Mouse (Mus musculus) limb, embryonic 15.5 days (tissue): ENCODE data around the gene Slc25a53. TPM values are rescaled to one million over a fixed set of nuclear protein-coding genes. Genes with fewer than 3 reads are reported as not detected.

ENCODE experiments used
- ATAC-seq: fragments of 200-750 bp; cut with Nextera tagmentation; 2 replicates; pipeline ENCODE4 v1.8.0; 2017; ENCODE audit warnings: low read depth, moderate TSS enrichment; ENCODE audit not compliant: insufficient number of reproducible peaks, low FRiP score, low TSS enrichment
- H3K27ac ChIP-seq: fragments of 300-500 bp; sonication (generic); 2 replicates; pipeline ENCODE4 v1.5.1; 2015; ENCODE audit warnings: moderate library complexity, mild to moderate bottlenecking, inconsistent platforms
- H3K27me3 ChIP-seq: fragments of 300-500 bp; sonication (generic); 2 replicates; pipeline ENCODE4 v1.6.1; 2015; ENCODE audit warnings: inconsistent platforms
- H3K36me3 ChIP-seq: fragments of 300-500 bp; sonication (generic); 2 replicates; pipeline ENCODE4 v1.6.1; 2015; ENCODE audit warnings: inconsistent platforms
- H3K4me1 ChIP-seq: fragments of 300-500 bp; sonication (generic); 2 replicates; pipeline ENCODE4 v1.6.1; 2015; ENCODE audit warnings: inconsistent platforms
- H3K4me2 ChIP-seq: fragments of 300-500 bp; sonication (generic); 2 replicates; pipeline ENCODE4 v1.6.1; 2015; ENCODE audit warnings: mild to moderate bottlenecking, inconsistent platforms
- H3K4me3 ChIP-seq: fragments of 300-500 bp; sonication (generic); 2 replicates; pipeline ENCODE4 v1.5.1; 2015; ENCODE audit warnings: mild to moderate bottlenecking, inconsistent platforms
- H3K9ac ChIP-seq: fragments of 300-500 bp; sonication (generic); 2 replicates; pipeline ENCODE4 v1.6.1; 2015; ENCODE audit warnings: inconsistent platforms
- H3K9me3 ChIP-seq: fragments of 300-500 bp; sonication (generic); 2 replicates; pipeline ENCODE4 v1.6.1; 2016; ENCODE audit warnings: inconsistent platforms
- WGBS: fragments of 180-500 bp; shearing (Covaris S2); methylation state at CpG from one replicate; pipeline ENCODE4 v1.1.7; 2015; 5-methylcytosine and 5-hydroxymethylcytosine counted together
- polyA plus RNA-seq: library from polyadenylated mRNA; unstranded; fragments of >200 nt; fragmentation: Nextera tagmentation; extraction: Ambion mirVana; gene quantifications from 2 replicates; pipeline ENCODE4 v1.2.1, GENCODE M21; 2015

Gene Slc25a53
- polyA plus RNA-seq, result 9.8 and 11.2 TPM in 2 replicates

GRCm38 (mm10) chrX:137038000-137038483 is at the start of gene Slc25a53:
Gene Slc25a53 (minus strand): TSS chrX:137038302.
- H3K9ac ChIP-seq, result peak within 1 kb of the TSS; percentile 48; the same call in 1 of the 2 replicates
- H3K4me3 ChIP-seq, result peak within 1 kb of the TSS; percentile 52
- H3K4me1 ChIP-seq, result no peaks in the 10 kb centered on the region; the same call in 1 of the 2 replicates
- H3K9me3 ChIP-seq, result no peaks in the 10 kb centered on the region
- 19% methylated on average over 31 of the region's 31 CpGs for WGBS
- peak within 1 kb of the TSS; percentile 49 for H3K4me2 ChIP-seq
- peak; percentile 86 for ATAC-seq
- peak within 1 kb of the TSS; percentile 89 for H3K27ac ChIP-seq
- H3K27me3 ChIP-seq, result no peaks in the 10 kb centered on the region
- H3K36me3 ChIP-seq, result no peaks in the 10 kb centered on the region

- no peak overlapping the region for H3K27ac ChIP-seq
- no peak overlapping the region for H3K4me2 ChIP-seq
- no peak overlapping the region for H3K9ac ChIP-seq
- no peak for ATAC-seq
- H3K36me3 ChIP-seq, result no peaks in the 10 kb centered on the region
- no peaks in the 10 kb centered on the region for H3K4me1 ChIP-seq
- H3K27me3 ChIP-seq, result no peaks in the 10 kb centered on the region
- WGBS, result 82% methylated on average over 9 of the region's 9 CpGs
- no peak overlapping the region for H3K4me3 ChIP-seq
- H3K9me3 ChIP-seq, result no peaks in the 10 kb centered on the region
Measured at GRCm38 (mm10) chrX:137063202-137063601, 25.1 kb upstream of the Slc25a53 start.

DNA sequence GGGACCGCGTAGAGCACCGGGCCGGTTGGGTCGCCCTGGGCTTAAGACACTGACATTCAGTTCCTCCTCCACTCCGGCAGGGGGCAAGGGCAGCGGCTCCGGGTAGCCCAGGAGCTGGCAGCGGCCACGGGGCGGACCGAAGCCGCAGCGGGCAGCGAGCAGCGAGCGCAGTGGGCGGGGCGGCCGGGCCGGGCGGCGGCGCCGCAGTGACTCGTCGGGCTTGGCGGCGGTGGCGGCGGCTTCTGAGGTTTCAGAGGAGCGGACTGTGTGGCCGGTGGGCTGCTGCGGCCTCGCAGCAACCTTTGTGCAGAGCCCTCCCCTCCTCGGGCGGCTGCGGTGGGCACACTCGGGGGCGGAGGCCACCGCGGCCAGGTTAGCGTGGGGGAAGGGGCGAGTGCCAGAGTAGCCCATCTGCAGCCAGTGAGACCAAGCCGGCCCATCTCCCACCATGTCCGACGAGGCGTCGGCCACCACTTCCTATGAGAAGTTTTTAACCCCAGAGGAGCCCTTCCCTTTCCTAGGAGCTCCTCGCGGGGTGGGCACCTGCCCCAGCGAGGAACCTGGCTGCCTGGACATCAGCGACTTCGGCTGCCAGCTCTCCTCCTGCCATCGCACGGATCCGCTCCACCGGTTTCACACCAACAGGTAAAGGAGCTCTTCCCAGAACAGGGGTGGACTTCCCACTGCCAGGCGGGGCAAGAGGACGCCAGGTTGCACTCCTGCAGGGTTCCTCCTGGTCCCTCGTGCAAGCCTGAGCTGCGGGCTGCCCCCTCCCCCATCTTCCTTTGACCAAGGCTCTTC is 11.5 kb upstream of the Slc25a53 start, which contains the start of gene Fam199x:
Gene Fam199x, plus strand, starts transcription at position 170 of the 801 bp plus-strand sequence.
- 12% methylated on average over 49 of the region's 62 CpGs for WGBS
- Histone ChIP-seq H3K4me1 (no peaks in the 10 kb centered on the region), H3K4me2 (peak within 1 kb of the TSS; percentile 56), H3K9ac (peak within 1 kb of the TSS; percentile 52), H3K27ac (no peak within 1 kb of the TSS; the same call in 1 of the 2 replicates), H3K4me3 (peak within 1 kb of the TSS; percentile 65), H3K27me3 (peaks cover 15% of the 10 kb centered on the region), H3K9me3 (no peaks in the 10 kb centered on the region), H3K36me3 (no peaks in the 10 kb centered on the region)
- peak; percentile 80 for ATAC-seq

DNA sequence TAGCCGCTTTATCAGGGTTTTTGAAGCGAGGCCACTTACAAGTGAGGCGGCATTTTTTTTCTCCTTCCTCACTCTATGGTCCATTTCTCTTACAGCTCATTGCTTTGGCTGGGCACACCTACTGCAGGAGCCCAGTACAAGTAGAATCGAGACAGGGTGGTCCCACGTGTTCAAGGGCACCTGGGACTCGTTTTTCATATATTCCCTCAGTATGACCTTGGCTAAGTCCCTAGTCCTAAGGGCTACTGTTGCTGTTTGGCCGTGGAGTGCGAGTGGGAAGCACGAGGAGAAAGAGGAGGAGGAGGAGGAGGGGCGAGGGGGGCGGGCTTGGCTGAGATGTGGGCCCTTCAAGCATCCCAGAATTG is 10.9 kb upstream of the Slc25a53 start:
- WGBS, result 14% methylated on average over 9 of the region's 11 CpGs
- ATAC-seq, result peak; percentile 35; the same call in 1 of the 2 replicates

GRCm38 (mm10) chrX:137038502-137038901 is 400 bp upstream of the Slc25a53 start:
- WGBS, result 46% methylated on average over 7 of the region's 7 CpGs
- Histone ChIP-seq H3K27me3 (no peaks in the 10 kb centered on the region), H3K36me3 (no peaks in the 10 kb centered on the region), H3K4me1 (no peaks in the 10 kb centered on the region; the same call in 1 of the 2 replicates), H3K9me3 (no peaks in the 10 kb centered on the region), H3K4me2 (peak overlapping the region; percentile 32), H3K27ac (peak overlapping the region; percentile 89), H3K9ac (no peak overlapping the region), H3K4me3 (peak overlapping the region; percentile 52)
- no peak for ATAC-seq

More for the DNA sequence above, 10.9 kb upstream of the Slc25a53 start:
- Histone ChIP-seq H3K9me3 (no peaks in the 10 kb centered on the region), H3K4me3 (peak overlapping the region; percentile 65), H3K27ac (no peak overlapping the region), H3K27me3 (peaks cover 15% of the 10 kb centered on the region), H3K4me2 (peak overlapping the region; percentile 56), H3K36me3 (no peaks in the 10 kb centered on the region), H3K9ac (no peak overlapping the region), H3K4me1 (no peaks in the 10 kb centered on the region)

- ATAC-seq, result no peak
- no peaks in the 10 kb centered on the region; the same call in 1 of the 2 replicates for H3K4me1 ChIP-seq
- H3K9me3 ChIP-seq, result no peaks in the 10 kb centered on the region
- H3K27me3 ChIP-seq, result no peaks in the 10 kb centered on the region
- no peaks in the 10 kb centered on the region for H3K36me3 ChIP-seq
- H3K4me3 ChIP-seq, result peak overlapping the region; percentile 52
- 15% methylated on average over 12 of the region's 12 CpGs for WGBS
- peak overlapping the region; percentile 89 for H3K27ac ChIP-seq
- H3K4me2 ChIP-seq, result peak overlapping the region; percentile 49
- 0 out of 2 replicates have a peak overlapping the region, but pooled peaks have one; percentile 17 for H3K9ac ChIP-seq
Measured at GRCm38 (mm10) chrX:137037470-137037999, 567 bp downstream of the Slc25a53 start.

DNA sequence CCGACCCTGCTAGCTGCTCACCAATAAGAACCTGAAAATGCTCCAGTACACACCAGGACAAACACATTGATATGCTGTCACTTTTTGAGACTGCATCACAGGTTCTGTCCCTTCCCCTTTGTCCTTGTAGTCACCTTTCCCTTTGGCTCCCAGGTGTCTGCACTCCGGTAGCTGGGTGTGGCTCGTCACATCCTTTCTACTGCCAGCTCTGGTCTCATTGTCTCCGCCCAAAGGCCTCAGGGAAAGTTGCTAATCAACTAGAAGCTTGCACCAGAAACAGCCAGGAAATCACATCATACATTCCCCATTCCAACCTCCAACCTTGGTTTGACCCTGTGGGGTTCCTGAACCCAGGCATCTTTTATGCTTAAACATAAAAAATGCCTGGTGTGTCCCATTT is 3.8 kb downstream of the Slc25a53 start:
- H3K4me2 ChIP-seq, result no peak overlapping the region
- H3K27me3 ChIP-seq, result no peaks in the 10 kb centered on the region
- ATAC-seq, result no peak
- H3K9ac ChIP-seq, result no peak overlapping the region
- no peak overlapping the region for H3K4me3 ChIP-seq
- no peak overlapping the region for H3K27ac ChIP-seq
- WGBS, result 62% methylated on average over 4 of the region's 4 CpGs
- no peaks in the 10 kb centered on the region for H3K36me3 ChIP-seq
- no peaks in the 10 kb centered on the region for H3K9me3 ChIP-seq
- no peaks in the 10 kb centered on the region; the same call in 1 of the 2 replicates for H3K4me1 ChIP-seq

GRCm38 (mm10) chrX:137031726-137032125 is 6.4 kb downstream of the Slc25a53 start:
- Histone ChIP-seq H3K9ac (no peak overlapping the region), H3K4me3 (no peak overlapping the region), H3K4me2 (no peak overlapping the region), H3K27ac (no peak overlapping the region), H3K9me3 (no peaks in the 10 kb centered on the region), H3K4me1 (no peaks in the 10 kb centered on the region; the same call in 1 of the 2 replicates), H3K36me3 (0 out of 2 replicates have a peak, but pooled peaks cover 3% of the 10 kb centered on the region), H3K27me3 (no peaks in the 10 kb centered on the region)
- no peak for ATAC-seq
- WGBS, result 89% methylated on average over 5 of the region's 5 CpGs

GRCm38 (mm10) chrX:137030916-137031315 is 7.2 kb downstream of the Slc25a53 start:
- 0 out of 2 replicates have a peak, but pooled peaks cover 3% of the 10 kb centered on the region for H3K36me3 ChIP-seq
- no peak for ATAC-seq
- no peaks in the 10 kb centered on the region for H3K9me3 ChIP-seq
- no peak overlapping the region for H3K4me3 ChIP-seq
- WGBS, result 93% methylated on average over 8 of the region's 8 CpGs
- H3K27ac ChIP-seq, result no peak overlapping the region
- no peaks in the 10 kb centered on the region for H3K27me3 ChIP-seq
- H3K4me1 ChIP-seq, result no peaks in the 10 kb centered on the region
- no peak overlapping the region for H3K9ac ChIP-seq
- no peak overlapping the region for H3K4me2 ChIP-seq

DNA sequence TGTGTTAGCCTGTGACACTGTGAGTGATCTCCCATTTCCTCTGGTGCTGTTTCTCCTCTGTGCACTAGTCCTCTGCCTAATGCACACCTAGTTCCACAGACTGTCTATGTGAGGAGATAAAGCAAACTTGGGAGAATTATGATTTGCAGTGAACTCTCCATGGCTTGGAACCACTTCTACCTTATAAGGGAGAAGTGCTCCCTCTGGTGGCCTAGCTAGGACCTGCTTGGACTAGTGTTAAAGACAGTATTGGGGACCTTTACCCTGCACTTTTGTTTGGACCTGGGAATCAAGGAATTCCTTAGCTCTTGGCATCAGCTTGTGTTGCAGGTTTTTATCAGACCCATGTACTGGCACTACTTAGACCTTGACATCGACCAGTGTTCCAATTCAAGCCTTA is 18.8 kb downstream of the Slc25a53 start:
- no peak overlapping the region for H3K4me3 ChIP-seq
- no peak for ATAC-seq

GRCm38 (mm10) chrX:137017668-137018067 is 20.4 kb downstream of the Slc25a53 start:
- no peak for ATAC-seq
- 44% methylated on average over 1 of the region's 1 CpGs for WGBS
- Histone ChIP-seq H3K9me3 (no peaks in the 10 kb centered on the region), H3K4me2 (no peak overlapping the region), H3K36me3 (no peaks in the 10 kb centered on the region), H3K27me3 (no peaks in the 10 kb centered on the region), H3K4me1 (no peaks in the 10 kb centered on the region), H3K9ac (no peak overlapping the region), H3K4me3 (no peak overlapping the region), H3K27ac (no peak overlapping the region)

More for the DNA sequence above, 18.8 kb downstream of the Slc25a53 start:
- no peak overlapping the region for H3K27ac ChIP-seq
- no peaks in the 10 kb centered on the region for H3K27me3 ChIP-seq
- no peaks in the 10 kb centered on the region for H3K9me3 ChIP-seq
- no peak overlapping the region for H3K4me2 ChIP-seq
- no peak overlapping the region for H3K9ac ChIP-seq
- no peaks in the 10 kb centered on the region for H3K4me1 ChIP-seq
- H3K36me3 ChIP-seq, result no peaks in the 10 kb centered on the region
- WGBS, result 21% methylated on average over 1 of the region's 1 CpGs
